Mouse (Mus musculus) skeletal muscle tissue, adult 2 months (tissue): Measurements from ENCODE around the gene Gm38392.

ENCODE experiments used
- DNase-seq: peaks from one replicate; pipeline ENCODE4 v3.0.0-alpha.2; 2012; ENCODE audit warnings: low read depth, low spot score

Gene Gm38392

DNA sequence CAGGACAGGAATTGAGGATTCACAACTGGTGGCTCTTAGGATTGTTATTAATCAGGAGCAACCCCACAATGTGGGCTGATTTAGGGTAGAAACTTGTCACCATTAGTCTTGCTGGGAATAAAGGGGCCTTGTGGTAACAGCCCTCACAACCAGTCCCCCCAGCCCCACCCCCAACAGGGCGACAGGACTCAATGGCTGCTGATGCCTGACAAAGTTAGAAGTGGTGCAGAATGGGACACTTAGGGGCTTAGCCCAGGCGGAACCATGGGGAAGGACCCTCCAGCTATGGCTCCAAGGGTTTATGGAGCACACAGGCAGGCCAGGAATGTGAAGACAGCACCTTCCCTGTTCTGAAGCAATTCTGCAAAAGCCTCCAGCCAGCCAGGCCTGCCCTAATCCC, 51.4 kb downstream of the Gm38392 start:
- no peak for DNase-seq

DNA sequence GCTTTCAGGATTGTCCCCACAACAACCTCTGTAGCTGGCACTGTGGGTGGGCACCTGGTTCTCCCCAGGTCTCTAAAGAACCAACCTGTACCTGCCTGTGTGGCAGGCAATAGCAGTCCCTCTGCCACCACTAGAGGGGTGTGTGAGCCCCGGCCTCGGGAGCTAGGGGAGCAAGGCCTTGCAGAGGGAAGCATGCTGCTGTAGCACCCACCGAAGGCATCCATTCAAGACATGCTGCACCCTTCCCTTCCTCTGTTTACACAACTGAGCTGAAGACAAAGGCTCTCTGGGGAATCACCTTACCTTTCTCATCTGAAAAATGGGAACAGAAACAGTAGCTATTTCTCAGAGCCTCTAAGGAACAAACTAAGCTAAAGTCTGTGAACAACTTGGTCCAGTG, 51.8 kb downstream of the Gm38392 start:
- no peak for DNase-seq

DNA sequence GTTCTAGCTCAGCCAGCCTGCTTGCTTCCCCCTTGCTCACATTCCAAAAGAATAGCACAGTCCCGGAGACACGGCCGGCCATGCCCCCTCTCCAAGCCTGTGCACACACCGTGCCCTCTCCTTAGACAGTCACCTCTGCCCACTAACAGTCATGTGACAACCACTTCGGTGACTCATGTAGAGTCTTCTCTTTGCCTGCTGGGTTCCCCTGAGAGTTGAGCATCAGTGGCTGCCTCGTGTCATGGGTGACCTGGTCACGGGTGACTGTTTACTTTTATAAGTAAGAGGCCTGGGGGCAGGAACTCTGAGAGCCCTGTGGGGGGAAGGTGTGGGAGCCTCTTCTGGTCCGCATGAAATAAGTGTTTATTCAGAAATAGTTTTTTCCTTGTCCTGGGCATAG, 53.0 kb downstream of the Gm38392 start:
- no peak for DNase-seq

DNA sequence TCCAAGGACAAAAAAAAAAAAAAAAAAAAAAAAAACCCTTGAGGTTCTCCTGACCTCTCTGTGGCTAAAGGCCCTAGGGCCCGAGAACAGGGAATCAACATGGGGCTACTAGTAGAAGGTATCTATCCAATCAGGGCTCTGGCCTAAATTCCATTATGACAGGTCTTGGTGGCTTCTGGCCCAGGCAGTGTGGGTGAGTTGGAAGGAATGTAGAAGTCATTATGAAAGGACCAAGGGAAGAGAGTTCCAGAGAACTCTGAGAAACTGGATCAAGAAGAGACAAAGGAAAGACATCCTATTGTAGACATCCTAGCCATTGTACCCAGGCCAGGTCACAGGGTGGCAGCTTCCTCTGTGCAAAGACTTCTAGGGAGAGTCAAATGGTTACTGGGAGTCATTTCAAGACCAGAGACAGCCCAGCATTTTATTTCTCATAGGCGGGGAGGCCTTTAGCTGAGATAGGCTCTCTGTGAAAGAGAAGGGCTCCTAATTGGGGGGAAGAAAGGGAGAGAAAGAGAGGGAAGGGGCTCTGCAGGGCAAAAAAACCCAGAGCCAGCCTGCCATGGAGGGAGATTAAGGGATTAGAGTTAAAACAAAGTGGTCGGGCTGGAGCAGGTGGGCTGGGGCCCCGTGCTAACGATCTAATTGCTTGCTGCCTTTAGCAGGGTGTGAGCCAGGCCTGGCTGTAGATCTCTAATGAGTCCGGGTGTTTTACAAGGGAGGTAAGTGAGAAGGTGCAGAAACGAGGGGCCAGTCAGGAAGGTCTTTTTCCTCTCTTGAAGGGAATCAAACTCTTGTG, 54.0 kb downstream of the Gm38392 start:
- no peak for DNase-seq

DNA sequence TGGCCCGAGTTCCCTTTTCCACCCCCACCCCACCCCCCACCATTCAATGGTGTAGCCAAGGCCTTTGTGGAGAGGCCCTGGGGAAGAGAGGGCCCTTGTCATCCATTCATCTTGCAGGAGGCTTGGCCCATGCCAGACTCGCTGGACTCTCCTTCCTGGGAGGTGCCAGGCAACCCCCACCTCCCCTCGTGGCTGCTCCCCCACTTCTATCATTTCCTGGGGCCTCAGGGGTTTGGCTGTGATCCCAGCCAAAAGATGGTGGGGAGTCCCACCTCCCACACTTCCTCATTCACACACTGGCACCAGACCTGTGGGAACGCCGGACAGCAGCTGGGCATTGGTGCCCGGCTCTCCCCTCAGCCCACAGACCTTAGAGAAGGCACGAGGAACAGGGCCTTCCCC, 54.7 kb downstream of the Gm38392 start:
- DNase-seq = no peak

DNA sequence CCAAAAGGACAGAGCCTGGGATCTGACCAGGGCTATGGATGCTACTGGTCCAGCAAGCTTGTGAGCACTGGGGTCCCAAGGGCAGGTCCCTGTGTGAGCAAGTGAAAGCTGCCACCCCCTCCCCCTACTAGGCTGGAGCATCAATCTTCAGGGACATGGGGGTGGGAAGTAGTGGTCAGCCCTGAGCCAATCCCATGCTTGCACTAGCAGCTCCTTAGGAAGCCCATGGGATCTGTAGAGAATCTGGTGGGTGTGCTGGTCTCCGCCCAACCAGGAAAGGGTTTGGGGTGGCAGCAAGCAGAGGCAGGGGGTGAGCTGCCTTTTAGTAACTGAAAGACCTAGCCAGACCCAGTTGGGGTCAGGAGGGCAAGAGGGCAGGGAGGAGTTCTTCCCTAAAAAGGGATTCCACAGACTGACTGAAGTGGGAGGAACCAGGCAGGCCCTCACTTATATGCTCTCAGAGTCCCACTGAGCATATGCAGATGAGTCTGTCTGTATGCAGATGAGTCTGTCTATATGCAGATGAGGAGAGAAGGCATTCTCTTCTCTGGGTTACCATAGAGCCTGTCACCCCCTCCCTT, 55.9 kb downstream of the Gm38392 start:
- no peak for DNase-seq

DNA sequence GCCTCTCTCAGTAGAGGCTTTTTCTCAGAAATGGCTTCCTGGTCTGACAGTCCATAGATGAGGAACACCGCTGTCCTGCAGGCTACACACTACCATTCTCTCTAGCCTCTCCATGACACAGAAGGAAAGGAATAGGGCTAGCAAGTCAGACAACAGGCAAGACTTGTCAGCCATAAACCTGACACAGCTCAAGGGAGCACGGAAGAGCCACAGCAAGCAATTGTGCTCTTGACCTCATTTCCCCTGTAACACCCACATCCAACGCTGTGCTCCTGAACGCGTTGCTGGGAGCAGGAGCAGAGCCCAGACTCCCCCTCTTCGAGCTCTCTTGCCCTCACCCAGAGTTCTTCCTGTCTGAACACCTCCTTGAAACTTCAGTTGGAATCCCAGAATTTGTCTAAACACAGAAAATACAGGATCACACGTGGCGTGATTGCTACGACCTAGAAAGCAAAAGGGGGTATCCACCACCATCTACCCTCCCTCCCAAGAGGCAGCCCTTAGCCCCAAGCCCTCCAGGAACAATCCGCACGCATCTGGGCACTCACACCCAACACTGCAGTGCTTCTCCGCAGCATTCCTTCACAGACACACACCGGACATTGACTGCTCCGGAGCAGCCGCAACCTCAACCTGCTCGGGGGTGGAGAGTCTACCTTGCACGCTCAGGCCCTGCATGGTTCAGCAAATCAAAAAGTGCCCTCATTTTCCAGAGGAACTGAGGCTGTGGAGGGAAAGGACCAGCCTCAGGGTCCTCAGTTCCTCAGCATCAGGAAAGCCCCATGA, 56.6 kb downstream of the Gm38392 start:
- DNase-seq = no peak

DNA sequence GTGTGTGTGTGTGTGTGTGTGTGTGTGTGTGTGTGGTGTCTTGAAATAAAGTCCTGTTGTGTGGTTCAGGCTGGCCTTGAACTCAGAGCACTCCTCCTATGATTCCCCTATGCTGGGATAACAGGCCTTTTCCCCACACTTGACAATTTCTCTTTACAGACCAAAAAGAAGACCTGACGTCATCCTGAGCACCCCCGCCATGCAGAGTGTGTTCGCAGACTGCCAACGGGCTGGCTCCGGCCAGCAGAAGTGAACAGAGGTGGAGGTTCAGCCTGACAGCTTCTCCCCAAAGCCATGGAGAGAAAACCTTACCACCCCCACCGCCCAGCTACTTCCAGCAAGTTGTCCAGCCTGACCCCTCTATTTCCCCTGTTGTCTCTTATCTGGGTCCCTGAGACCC, 57.5 kb downstream of the Gm38392 start:
- no peak for DNase-seq

DNA sequence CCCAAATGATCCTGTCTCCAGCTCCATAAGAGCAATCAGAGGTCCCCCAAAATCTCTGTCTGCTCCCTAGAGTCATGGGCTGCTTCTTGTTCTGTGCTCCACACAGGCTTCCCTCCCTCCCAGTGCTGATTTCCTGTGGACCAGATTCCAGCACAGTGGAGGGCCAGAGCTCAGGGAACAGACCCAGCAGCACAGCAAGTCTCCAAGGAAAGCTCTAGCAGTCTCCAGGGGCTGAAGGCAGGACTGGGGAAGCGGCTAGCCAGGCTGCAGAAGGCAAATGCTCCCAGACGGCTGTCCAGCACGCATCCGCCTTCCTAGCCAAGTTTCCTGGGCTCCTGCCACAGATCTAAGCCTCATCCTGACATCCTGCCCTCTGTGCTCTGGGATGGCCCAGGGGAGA, 58.1 kb downstream of the Gm38392 start:
- no peak for DNase-seq

DNA sequence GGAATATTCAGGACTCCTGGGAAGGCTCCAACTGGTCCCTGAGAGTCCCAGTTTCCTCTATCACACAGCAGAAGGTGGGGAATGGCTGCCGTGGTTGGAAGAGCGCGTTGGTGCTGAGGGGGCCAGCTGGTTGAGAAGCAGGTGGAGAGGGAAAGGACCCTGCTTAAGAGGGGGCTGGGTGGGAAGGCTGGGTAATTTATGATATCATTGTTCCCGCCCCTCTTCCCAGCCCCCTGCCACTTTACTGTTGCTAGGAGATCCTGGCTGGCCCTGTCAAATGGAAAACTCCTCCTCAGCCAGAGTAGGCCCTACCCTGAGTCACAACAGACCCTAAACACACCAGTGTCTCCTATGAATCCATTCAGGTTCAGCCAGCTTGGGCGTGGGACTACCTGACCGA, 59.0 kb downstream of the Gm38392 start:
- no peak for DNase-seq

DNA sequence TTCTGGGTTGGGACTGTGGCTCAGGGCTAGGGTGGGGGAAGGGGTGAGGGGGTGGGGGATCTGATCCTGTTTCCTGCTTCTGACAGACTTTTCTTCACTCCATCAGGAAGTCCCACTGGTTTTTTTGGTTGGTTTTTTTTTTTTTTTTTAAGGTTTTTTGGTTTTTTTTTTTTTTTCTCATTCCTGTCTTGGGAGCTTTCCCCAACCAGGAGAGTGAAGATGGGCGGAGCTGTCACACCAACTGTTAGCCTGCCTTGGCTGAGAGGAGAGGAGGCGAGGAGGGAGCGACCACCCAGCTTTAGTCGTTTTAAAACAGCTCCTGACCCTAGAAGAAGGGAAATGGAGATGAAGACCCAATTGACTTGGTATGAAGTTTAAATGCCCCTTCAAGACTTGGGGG, 59.8 kb downstream of the Gm38392 start:
- no peak for DNase-seq

DNA sequence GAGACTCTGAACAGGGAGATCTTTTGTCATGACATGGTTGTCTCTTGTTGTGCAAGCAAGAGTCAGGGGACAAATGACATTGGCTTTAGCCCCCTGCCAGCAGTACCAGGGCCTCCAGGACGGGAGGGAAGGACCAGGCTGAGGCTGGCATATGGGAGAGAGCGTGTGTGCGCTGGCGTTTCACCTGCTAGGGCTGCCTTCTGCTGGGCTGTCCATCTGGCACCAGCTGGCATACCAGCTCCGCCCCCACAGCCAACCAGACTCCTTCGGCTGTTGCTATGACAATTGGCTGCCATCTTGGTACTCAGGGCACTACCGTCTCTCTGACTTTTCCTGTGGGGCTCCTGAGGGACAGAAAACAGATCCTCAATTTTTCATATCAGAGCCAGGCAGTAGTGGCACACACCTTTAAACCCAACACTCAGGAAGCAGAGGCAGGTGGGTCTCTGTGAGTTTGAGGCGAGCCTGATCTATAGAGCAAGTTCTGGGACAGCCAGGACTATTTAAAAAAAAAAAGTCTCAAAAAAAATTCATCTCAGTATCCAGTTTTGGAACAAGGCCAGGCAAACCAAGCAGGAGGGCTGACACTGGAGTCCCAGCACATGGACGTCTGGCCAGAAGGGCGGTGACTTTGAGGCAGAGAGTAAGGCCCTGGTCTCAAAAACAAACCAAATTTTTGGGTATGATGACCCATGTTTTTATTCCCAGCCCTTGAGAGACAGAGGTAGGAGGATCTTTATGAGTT, 60.7 kb downstream of the Gm38392 start:
- DNase-seq = no peak

DNA sequence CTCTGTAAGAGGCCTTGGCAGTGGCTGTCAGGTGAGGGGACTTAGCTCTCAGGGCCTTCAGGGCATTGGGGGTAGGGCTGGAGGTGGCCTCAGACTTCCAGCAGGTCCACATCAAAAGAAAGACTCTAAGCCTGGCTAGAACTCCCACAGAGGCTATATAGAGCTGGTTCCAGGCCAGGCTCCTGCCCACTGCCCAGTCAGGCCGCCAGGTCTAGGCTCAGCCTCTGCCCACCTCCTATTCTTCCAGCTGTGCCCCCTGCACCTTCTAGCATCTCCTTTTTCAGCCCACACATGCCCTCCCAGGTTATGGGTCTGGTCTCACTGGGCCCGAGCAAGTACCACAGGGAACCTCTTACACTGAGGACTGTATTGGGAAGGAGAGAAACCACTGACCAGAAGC, 62.1 kb downstream of the Gm38392 start:
- no peak for DNase-seq

DNA sequence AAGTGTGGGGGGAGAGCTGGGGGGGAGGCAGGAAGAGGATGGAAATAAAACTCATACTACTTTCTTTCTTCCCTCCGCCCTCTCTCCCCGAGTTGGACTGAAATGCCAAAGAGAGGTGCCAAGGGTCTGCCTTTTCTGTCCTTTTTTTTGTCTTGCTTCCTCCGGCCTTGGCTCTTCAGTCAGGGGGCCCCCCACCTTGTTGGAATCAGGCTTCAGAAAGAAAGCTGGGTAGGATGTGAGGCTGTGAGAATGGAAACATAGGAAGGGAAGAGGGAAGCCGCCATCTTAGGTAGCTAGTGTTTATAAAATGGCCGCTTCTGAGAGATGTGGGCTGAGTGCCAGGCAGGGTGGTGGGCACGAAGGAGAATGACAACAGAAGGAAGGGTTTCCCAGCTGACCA, 64.6 kb downstream of the Gm38392 start:
- DNase-seq = no peak

DNA sequence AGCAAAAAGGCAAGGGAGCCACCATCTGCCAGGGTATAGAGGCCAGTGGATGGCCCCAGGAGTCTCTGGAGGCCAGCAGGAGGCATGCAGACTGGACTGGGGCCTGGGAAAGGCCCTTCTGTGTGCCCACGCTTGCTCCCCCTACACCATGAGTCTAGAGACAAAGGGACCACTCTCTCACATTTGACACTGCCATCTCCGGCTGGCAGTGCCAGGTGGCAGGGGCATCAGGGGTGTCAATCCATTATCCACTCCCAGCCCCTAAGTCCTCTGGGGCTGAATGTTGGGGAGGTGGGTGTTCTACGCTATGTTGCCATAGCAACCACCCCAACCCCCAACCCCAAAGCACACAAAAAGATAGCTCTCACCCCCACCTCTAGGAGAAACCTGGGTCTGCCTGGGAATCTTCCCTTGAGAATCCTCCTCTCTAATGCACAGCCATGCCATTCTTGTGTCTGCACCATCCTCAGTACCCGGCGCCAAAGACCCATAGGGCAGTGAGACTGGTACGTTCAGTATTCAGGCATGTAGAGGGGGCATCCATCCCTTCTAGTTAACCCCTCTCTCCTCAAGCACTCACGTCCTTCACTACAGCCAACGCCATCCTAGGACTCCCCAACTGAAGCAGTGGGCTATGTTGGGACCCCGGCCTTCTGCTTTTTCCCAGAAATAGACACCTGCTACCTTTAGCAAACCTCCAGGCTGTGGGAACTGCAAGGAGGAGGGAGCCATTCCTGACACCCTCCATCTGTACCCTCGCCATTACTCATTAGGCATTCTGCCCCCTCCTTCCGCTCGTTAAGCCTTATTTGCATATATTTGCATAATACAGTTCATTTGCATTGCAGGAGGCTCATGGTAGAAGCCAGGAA, 65.3 kb downstream of the Gm38392 start:
- DNase-seq = no peak

DNA sequence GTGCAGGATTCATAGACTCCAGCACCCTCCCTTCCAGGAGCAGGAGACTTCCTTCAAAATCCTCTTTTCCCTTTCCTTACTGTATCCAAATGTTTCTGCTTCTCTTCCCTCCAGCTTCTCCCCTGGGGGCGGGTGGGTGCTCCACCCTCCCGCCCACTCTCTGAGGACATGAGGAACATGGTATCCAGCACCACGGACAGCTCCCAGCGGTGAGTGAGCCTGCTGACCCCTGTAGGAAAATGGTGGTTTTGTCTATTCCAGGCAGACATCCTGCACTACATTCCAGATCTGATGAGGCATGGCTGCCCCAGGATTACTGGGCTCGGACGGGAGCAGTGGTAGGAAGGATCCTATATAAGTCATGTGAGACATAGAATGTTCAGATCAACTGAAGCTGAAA, 66.2 kb downstream of the Gm38392 start:
- DNase-seq = peak; percentile 21

DNA sequence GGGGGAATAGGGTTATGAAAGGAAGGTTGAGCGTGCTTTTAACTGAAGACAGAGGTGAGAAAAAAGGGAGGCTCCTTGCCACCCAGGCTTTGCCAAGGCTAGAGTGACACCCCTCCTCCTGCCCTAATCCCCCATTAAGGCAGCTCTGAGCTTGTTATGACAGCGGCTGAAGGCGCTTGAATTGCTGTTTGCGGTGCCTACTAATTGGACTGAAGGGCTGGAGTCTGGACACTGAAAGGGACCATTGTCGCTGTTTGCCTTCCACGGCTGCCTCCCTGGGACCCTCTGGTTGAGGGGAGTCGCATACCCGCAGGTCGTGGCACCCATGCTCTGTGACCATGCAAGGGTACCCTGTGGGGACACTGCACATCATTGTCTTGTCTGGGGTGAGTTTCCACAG, 67.1 kb downstream of the Gm38392 start:
- DNase-seq = no peak

DNA sequence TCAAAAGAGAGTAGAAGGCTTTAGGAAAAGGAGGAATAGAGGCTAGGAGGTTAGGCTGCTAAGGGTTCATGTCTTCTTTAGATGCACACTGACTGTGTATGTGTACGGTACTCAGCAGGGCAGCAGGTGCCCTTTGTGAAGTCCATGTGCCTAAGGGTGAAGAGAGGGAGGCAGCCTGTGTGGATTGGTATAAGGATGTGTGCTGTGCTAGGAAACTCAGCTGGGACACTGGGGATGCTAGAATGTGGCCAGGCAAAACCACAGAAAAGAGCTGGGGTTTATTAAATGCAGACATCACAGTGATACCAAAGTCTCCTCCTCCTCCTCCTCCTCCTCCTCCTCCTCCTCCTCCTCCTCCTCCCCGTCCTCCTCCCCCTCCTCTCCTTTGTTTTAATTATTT, 69.3 kb downstream of the Gm38392 start:
- no peak for DNase-seq

DNA sequence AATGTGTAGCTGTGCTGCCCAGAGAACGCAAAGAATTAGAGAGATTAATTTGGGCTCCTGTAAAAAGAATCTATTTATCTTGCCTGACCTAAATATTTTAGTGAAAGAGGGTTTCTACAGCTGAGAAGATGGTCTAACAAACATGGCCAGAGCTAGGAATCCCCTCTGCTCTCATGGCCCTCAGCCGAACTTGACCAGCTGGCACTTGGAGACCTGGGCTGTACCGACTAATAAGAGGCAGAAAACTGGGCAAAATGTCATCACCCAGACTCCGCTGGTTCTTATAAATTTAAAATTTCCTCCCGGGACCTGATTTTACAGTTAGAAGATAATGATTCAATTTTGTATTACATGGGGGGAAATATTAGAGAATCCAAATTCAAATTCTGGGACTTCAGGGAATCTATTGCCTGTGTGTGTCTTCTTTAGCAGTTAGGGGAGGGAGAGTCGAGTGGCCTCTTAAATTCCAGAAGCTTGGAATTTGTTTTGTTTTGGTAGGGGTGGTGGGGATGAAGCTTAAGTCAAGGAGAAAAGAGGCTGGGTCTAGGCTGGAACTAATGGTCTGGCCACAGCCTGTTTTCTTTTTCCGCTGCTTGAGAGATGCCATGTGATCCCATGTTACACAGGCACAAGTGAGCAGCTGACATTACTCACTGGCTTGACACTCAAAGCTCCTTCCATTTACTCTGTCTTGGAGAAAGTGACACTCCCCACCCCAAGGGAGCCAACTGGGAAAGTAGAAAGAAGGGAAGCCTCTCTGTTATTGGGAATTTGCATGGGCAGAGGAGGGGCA, 70.3 kb downstream of the Gm38392 start:
- DNase-seq = no peak

DNA sequence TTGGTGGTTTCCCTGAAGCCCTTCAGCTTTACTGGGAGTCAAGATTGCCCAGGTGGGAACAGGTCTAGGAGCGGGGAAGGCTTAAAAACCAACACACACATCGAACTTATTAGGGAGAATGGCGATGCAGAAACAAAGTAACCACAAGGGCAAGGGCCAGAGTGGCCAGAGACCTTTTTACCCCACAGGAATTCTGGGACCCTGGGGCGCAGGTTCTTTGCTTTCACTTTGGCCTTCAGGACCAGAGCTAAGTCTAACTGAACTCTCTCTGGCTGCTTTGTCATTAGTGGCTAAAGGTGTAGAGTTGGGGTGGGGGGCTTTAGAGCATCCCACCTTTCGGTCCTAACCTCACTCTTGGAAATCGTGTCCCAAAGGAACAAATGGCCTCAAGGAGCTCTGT, 70.9 kb downstream of the Gm38392 start:
- no peak for DNase-seq
